Mouse (Mus musculus): ENCODE results near the gene Cactin. TPM values are rescaled to one million over a fixed set of nuclear protein-coding genes. Genes with fewer than 3 reads are reported as not detected.

The Cactin gene
- polyA plus RNA-seq, 1 experiment, result 31.9 TPM

DNA sequence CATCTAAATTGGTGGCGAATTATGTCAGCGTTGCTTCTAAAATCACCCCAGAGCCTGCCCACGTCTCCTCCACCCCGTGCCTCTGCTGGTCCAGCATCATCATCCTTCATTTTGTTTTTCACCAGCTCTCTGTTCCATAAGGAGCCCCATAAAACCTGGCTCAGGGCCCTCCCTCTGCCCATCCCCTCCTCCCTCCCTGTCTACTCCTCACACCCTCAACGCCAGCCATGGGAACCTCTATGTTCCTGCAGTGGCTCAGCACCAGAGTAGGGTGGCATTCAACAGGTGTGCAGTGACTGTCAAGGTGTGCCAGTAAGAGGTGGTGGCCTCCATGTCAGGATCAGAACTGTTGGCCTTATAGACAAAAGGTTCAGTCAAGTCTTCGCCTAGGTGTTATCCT, 25.7 kb upstream of the Cactin start:
- DNase-seq (ENCODE audit: extremely low spot score in 1 of 2, low spot score in 1 of 2), result peak in 1 of 2 experiments; percentile 75

DNA sequence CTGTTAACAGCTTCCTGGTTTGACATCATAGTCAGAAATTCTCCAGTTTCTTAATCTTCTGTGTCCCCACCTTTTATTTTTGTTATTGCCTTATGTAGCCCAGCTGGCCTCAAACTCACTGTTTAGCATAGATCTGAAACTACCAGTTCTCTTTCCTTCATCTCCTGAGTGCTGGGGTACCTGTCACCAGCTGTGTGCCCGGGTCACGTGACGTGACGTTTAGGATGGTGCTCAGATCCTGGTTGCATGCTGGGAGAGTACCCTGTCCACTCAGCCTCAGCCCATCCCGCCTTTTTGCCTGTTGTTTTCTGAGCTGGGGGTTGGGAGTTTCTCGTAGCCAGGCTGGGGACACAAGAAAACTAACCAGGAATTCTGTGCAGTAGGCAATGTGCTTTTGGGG, 23.7 kb upstream of the Cactin start:
- DNase-seq (ENCODE audit: extremely low spot score in 1 of 2, low spot score in 1 of 2), result no peak

DNA sequence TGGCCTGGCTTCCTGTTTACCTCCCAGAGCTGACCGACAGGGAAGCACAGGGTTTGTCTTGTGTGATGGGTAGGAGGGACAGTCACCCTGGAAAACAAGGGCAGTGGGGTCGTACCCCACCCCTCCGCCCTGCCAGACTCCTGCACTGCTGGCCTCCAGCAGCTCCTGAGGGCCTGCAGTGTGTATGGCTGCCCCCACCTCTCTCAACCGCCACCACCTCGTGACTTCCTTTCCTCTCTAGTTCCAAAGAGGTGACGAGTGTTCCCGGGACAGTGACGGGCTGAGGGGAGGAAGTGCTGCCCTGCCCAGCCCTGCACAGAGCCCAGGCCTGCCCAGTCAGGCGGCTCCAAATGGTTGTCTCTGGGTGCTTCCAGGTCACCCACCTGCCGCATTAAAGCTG, 23.1 kb upstream of the Cactin start:
- DNase-seq (ENCODE audit: extremely low spot score in 1 of 2, low spot score in 1 of 2), result peak in 1 of 2 experiments; percentile 3

DNA sequence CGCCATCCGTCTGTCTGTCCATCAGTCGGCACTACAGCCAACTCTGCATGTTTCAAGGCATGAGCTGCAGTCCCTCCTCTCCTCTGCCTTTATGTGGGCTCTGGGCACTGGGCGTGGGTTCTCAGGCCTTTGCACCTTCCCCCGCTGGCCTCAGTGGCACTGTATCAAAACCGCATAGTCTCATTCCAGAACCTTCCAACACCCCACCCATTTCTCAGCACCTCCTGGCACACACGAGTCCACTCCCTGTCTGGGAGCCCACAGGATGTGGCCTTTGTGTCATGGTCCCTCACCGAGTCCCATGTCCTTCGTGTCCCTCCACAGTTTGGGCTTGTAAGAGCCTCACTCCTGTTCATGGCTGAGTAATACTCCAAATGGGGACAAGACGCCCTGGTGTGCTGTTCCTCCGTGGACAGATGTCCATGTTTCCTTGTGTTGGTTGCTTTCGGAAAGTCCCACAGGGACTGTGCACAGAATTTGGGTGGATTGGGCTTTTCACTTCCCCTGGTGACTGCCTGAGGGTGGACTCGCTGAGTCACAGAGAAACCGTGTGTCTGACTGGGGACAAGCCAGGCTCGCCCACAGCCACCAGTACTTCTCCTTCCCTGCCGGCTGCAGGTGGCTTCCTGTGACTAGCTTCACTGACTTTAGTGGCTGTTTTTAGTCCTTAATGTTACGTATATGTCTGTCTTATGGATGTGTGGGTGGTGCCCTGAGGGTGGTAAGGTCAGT, 22.4 kb upstream of the Cactin start:
- peak in 1 of 2 experiments; percentile 2 for DNase-seq (ENCODE audit: extremely low spot score in 1 of 2, low spot score in 1 of 2)

DNA sequence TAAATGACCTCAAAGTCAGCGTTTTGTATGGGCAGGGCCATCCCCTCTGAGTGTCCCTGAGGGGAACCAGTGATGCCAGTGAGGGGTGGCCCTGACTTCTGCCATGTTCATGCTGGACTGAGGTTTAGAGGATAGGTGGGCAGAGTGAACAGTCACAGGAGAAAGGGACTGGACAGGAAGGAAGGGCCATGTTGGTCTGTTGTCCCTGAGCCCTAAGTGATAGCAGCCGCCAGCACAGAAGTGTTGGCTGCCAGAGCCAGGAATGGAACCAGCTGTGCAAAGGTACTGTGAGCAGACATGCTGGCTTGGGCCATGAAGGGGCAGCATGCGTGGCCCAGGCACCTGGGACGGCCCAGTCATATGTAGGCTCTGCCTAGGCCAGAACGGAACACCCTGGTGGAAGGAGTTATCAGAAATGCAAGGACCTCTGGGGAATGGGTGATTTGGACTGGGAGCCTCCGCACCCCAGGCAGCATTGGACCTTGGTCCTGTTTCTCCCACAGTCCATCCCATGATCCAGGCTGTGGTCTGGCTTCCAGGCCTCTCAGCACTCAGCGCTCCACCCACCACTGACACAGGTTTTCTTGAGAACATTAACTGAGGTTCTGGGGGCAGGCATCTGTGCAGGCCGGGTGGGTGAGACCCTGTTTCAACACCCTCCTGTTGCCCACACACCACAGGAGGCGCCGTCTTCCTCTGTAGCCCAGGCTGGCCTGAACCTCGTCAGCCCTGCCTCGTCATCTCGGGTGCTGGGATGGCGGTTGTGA, 21.1 kb upstream of the Cactin start:
- DNase-seq (ENCODE audit: extremely low spot score in 1 of 2, low spot score in 1 of 2), result no peak

DNA sequence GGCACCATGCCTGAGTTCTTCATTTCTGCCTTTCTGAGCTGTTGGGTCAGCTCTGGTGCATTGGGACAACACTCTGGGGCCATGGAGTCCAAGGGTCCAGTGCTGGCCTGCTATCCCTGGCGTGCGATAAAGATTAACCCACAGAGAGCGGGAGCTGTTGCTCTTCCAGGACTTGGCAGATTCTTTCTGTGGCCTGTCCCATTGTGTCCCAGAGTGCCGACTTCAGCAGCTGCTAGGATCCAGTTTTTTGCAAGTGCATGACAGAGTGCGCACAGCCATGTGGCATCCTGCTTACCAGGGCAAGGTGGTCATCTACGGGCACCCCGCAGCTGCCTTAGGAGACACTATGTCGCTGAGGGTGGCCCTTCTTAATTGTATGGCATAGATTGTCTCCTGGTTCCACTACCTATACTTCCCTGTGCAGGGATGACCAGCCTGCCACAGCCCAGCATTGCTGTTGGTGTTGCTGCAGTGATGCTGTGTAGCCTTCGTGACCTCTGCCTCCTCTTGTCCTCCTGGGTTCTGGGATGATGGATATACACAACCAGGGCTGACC, 20.5 kb upstream of the Cactin start:
- no peak for DNase-seq (ENCODE audit: extremely low spot score in 1 of 2, low spot score in 1 of 2)

DNA sequence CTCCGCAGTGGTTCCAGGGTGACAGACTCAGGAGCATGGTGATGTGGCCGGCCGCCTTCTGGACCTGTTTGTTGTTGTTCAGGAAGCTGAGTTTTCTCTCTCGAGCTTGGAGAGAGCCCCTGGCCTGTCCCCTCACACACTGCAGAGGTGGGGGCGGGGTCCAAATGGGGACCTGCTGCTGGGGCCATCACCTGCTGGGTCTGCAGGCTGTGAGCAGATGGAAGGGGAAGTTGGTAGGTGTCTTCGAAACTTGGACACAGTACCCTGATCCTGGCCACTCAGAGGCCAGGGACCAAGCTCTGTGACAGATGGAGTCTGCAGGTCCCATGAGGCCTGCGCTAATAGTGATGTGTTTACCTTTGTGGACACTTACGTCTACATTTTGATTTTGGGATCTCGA, 19.6 kb upstream of the Cactin start:
- no peak for DNase-seq (ENCODE audit: extremely low spot score in 1 of 2, low spot score in 1 of 2)

DNA sequence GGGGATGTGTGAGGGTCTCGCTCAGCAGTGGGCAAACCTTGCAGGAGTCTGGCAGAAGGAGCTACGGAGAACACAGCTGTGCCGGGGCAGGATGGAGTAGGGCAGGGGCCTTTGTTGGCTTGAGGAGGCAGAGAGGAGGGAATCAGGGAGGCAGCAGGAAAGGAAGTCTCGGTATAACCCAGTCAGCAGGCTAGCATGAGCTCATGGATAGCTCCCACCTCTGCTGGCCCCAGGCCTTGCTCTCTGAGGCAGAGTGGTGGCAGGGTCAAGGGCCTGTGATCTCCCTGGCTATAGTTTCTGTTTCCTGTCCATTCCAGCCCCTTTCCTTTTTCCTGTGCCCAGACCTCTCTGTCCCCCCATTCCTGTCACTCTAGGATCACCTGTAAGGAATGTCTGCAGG, 18.6 kb upstream of the Cactin start:
- no peak for DNase-seq (ENCODE audit: extremely low spot score in 1 of 2, low spot score in 1 of 2)

DNA sequence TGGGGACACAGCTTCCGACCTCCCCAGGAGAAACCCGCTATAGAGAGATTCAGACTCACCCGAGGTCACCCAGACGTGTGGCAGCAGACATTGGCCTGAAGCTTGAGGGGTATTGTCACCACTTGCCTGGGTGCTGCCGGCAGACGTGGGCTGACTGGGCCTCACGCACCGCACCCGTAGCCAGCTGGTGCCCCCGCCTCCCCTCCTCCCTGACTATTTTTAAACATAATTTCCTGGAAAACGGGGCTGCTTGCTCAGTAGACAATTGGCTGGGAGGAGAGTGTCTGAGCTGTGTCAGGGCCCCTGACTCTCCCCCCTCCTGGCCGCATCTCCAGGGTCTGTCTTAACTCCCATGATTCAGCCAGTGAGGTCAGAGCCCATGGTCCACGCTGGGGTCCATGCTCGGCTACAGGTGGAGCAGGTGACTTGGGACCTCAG, 18.1 kb upstream of the Cactin start:
- peak; percentile 68 to 86 for DNase-seq (ENCODE audit: extremely low spot score in 1 of 2, low spot score in 1 of 2)

DNA sequence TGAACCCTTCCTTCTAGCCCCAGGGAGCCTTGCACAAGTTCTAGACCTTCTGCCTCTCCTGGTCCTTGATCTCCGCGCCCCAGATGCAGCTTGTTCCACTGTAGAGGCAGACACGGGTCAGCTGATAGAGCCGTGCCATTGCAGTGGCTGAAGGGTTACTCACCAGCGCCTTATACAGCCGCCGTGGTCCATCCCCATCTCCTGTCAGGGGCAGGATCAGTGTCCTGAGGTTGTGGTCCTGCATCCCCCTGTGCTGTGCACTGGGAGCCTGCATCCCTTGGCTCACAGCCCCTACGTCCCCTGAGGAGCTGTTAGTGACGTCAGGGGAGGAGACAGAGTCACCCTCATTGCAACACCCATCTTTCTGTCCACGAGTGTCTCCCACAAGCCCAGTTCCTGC, 17.6 kb upstream of the Cactin start:
- DNase-seq (ENCODE audit: extremely low spot score in 1 of 2, low spot score in 1 of 2), result no peak

DNA sequence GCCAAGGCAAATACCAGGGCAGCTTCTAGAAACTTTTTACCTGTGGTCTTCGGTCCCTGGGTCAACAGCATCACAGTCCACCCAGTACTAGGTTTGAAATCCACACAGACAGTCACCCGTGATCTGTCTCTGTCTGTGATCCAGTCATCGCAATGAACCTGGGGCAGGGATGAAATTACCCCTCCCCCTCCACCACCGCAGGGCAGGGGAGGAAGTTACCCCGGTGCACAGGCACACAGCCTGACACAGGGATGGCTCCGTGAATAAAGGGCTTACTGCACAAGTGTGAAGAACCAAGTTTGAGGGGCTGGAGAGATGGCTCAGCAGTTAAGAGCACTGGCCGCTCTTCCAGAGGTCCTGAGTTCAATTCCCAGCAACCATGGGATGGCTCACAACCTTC, 17.1 kb upstream of the Cactin start:
- no peak for DNase-seq (ENCODE audit: extremely low spot score in 1 of 2, low spot score in 1 of 2)

DNA sequence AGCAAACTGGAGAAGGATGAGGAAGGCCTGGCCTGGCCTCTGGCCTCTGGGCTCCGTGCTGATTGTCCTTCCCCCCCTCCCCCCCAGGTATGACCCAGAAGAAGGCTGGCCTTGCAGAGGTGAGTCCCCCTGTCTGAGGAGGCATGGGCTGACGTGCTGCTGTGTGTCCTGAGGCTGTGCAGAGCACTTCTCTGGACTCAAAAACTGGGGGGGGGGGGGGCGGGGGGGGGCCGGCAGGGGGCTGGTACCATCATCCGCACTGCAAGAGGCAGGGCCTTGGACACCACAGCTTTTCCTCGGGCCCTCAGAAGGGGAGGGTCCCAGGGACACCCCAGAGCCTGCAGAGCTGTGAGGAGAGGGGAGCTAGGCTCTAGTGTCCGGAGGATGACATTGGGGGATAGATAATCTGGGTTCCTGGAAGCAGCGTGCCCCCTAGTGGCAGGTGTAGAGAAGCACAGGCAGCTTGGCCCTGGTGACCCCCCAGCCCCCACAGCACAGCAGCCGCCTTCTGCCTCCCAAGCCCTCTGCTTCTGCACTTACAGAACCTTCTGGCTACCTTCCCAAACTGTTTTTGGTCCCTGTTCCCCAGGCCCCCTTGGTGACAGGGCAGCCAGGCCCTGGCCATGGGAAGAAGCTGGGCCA, 16.2 kb upstream of the Cactin start:
- DNase-seq (ENCODE audit: extremely low spot score in 1 of 2, low spot score in 1 of 2), result peak in 1 of 2 experiments; percentile 66

DNA sequence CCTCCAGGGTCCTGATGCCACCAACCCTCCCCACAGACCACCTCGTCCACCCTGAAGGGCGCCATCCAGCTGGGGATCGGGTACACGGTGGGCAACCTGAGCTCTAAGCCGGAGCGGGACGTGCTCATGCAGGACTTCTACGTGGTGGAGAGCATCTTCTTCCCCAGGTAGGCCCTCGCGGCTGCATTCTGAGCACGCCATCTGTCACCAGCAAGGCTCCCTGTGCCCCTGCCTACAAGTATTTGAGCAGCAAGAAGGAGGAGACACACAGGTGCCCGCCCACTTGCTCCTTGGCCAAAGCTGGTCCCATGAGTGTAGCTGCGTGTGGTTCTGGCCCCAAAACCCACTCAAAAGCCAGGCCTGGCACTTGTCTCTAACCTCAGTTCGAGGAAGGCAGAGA, 15.2 kb upstream of the Cactin start:
- no peak for DNase-seq (ENCODE audit: extremely low spot score in 1 of 2, low spot score in 1 of 2)

DNA sequence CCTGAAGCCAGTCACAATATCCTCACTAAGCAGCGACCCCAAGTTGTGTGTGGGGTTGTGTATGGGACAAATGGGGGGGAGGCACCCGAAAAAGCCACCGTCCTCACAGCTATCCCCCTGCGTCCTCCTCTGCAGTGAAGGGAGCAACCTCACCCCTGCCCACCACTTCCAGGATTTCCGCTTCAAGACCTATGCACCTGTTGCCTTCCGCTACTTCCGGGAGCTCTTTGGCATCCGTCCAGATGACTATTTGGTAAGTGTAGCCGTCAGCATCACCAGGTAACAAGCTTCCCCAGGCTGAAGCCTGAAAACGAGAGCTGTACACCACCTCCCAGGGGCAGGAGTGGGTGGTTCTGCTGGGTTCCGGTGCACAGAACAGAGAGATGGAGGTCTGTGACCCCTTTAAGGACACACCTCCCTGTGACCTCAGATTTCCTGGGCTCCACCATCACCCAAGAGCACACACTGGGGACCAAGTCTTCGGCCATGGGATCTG, 14.7 kb upstream of the Cactin start:
- no peak for DNase-seq (ENCODE audit: extremely low spot score in 1 of 2, low spot score in 1 of 2)

DNA sequence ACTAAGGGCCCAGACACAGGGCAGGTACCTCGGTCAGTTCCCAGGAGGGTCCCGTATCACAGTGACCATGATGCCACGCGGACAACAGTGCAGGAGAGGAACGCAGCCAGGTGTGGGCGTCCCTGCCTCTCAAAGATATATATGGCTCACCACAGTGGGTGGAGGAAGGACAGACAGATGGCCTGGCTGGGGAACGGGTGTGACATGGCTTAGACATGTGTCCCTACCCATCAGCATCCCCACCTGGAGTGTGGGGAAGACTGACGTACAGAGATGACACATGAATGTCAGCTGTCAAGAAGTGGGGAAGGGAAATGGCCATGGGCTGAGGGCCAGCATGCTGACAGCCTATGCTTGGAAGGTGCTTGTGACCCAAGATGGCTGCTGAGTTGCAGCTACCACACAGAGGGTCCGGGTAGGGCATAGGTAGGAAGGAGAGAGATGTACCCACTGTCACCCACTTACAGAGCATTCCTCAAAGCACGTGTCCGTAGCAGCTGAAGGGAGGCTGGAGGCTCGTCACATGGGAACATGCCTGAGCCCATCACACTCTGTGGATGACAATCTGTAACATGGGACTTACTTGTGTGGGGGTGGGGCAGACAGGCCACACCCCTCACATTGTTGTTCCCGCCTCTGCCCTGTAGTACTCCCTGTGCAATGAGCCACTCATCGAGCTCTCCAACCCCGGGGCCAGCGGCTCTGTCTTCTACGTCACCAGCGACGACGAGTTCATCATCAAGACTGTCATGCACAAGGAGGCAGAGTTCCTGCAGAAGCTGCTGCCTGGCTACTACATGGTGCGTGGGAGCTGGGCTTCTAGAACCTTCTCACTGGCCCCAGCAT, 13.8 kb upstream of the Cactin start:
- DNase-seq (ENCODE audit: extremely low spot score in 1 of 2, low spot score in 1 of 2), result peak; percentile 61 to 74

DNA sequence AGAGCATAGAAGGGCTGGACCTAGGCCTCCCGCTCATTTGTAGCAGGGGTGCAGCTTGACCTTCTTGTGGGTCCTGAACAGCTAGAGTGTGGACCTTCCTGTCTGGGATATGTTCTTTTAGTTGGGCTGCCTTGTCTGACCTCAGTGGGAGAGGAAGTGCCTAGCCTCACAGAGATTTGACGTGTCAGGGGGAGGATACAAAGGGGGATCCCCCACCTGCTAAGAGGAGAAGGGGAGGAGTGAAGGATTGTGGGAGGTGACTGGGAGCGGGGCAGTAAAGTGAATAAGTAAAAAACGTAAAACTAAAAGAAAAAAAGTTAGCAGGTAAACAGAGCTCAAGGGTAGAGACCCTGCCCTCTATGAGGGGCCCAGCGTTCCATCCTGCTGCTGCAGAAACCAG, 11.3 kb upstream of the Cactin start:
- no peak for DNase-seq (ENCODE audit: extremely low spot score in 1 of 2, low spot score in 1 of 2)

DNA sequence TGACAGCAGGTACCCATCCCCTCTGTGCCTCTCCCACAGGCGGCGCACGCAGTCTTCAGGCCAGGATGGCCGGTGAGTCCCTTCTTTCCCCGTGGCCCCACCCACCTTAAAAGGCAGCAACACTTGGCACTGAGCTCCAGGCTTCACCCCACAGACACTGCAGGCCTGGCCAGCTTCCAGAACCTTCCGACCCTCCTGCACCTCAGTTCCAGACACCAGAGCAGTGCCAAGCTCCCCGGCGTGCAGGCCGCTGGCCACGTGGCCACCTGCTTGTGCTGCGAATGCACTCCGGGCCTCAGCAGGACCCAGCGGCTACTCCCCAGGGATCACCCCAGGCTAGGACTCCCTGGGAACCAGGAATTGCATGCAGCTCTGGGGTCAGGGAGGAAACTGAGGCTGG, 7.3 kb upstream of the Cactin start:
- no peak for DNase-seq (ENCODE audit: extremely low spot score in 1 of 2, low spot score in 1 of 2)

DNA sequence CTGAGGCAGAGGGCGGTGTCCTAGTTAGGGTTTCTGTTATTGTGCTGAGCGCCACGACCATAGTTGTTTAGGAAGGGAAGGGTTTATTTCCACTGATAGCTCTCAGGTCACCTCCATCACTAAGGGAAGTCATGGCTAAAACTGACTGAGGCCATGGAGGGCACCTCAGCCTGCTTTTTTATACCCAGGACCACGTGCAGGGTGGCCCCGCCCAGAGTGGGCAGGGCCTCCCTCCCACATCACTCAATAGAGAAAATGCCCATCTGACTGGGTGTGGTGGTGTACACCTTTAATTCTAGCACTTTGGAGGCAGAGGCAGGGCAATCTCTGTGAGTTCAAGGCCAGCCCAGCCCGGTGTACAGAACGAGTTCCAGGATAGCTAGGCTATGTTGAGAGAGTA, 6.7 kb upstream of the Cactin start:
- DNase-seq (ENCODE audit: extremely low spot score in 1 of 2, low spot score in 1 of 2), result no peak

DNA sequence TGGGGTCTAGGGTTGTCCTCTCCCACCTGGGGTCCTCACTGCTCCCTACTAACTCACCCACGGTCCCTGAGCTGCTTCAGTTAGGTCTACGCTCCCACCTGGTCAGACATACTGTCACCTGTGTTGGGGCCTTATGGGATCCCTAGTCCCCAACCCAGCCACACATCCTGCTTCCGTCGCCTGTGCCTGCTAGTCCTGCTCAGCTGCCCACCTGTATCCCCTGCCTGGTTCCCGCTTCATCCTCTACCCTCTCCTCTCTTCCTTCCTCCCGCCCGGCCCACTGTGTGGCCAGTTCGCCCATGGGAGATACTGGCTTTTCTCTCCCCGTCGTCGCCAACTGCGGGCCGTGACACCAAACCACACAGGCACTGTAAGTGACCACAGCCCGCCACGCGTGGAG, 5.3 kb upstream of the Cactin start:
- no peak for DNase-seq (ENCODE audit: extremely low spot score in 1 of 2, low spot score in 1 of 2)

DNA sequence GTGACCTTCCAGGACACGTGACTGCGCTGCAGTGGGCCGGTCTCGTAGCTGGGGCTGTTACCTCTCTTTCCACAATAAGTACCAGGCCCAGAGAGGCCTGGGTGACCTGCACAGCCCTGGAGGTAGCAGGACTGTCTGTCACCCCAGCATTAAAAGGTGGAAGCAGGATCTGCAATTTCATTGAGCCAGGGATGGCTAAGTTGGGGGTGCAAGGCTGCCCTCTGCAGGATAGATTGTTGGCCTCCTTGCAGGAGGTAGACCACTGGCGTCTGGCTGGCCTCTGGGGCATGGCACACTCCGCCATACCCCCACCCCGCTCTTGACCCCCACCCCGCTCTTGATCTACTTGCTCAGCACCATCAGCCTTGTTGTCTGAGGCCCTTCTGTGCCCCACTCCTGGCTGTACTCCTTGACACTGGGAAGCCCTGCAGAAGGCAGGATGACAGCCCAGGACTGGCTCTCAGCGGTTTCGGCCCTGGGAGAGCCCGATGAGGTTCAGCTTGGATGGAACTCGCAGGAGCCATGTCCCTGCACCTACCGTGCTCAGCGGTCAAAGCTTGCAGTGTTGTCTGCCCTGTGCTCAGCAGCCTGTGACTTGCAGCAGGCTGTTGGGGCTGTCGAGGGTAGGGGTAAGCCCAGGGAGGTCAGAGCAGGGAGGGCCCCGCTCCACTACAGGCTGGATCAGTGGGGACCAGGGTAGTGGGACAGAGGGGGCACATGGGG, 4.4 kb upstream of the Cactin start:
- DNase-seq (ENCODE audit: extremely low spot score in 1 of 2, low spot score in 1 of 2), result no peak

Measured in frontal cortex, adult 2 months (tissue).